Mouse (Mus musculus) thymus, adult 2 months (tissue): ENCODE data around the gene Zfp207.

ENCODE experiments used
- CTCF ChIP-seq: fragments of 200-500 bp; IDR thresholded peaks from 2 replicates; pipeline ENCODE4 v1.5.1; 2012; ENCODE audit warnings: mild to moderate bottlenecking, control low read depth, low read length, moderate library complexity, borderline replicate concordance; ENCODE audit not compliant: control insufficient read depth, poor library complexity, insufficient read depth; ENCODE audit errors: extremely low read depth
- POLR2A ChIP-seq: fragments of 200-500 bp; IDR thresholded peaks from 2 replicates; pipeline ENCODE4 v1.6.1; 2012; ENCODE audit warnings: mild to moderate bottlenecking, low read length, control low read depth, moderate library complexity; ENCODE audit not compliant: control insufficient read depth, poor library complexity, insufficient read depth; ENCODE audit errors: extremely low read depth

- TF ChIP-seq CTCF (no peak), POLR2A (no peak)
Measured at GRCm38 (mm10) chr11:80368949-80369348, 14.1 kb upstream of the Zfp207 start.
